Mouse (Mus musculus): Measurements from ENCODE around the gene Nolc1.

Nolc1 gene

DNA sequence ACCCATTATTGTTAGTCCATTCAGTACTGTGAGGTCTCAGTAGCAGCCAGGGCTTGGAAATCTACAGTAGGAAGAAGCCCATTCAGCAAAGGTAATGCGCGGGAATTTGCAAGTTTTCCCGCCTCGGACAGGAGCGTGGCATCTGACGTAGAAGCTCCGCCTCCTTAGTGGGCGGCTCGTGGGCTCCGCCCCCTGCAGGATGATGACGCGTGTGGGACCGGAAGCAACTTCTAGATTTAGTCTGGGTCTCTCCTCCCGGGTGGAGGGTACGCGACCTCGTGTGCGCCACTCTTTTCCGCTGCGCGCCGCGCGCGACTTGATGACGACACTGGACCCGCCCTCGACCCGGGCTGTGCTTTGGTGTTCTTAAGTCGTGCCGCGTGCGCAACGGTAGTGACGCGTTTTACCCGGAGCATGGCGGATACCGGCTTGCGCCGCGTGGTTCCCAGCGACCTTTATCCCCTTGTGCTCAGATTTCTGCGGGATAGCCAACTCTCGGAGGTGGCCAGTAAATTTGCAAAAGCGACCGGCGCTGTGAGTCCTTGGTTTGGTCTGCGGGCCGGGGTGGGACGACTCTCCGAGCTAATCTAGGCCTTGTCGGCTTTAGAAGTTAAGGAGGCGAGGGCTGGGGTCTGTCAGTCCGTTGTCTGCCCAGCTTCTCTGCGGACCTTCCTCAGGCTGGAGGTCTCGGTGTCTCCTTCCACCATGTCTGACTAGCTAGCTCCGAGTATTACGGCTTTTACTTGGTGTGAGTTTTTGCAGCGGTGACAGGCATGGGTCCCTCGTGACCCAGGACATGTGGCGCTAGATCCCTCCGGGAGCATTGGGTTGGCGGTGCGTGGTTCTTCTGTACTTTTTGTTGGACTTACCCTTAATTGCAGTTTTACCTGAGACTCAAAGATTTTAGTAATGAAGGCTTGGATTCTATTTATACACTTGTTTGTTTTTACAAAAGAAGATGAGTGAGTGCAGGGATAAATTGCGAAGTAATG, at the start of gene Nolc1:
Gene Nolc1, plus strand, starts transcription at position 248 of the 992 bp plus-strand sequence.
- peak; percentile 99 for DNase-seq (ENCODE audit: low read depth, low spot score)

DNA sequence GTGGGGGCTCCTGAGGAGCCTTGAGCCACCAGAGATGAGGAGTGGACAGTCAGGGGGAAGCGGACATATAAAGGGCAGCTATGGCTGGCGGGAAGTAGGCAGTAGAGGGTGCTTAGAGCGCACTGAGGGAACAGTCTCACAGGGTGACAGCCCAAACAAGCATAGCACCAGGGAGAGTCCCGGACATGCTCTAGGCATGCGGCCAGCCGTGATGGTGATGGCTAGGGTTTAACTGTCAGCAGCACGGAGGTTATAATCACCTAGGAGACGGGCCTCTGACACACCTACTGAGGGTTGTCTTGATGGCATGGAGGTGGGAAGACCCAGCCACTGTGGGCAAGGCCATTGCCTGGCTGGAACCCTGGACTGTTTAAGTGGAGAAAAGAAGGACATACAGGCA, 49.1 kb upstream of the Nolc1 start:
- DNase-seq (ENCODE audit: low read depth, low spot score): no peak

DNA sequence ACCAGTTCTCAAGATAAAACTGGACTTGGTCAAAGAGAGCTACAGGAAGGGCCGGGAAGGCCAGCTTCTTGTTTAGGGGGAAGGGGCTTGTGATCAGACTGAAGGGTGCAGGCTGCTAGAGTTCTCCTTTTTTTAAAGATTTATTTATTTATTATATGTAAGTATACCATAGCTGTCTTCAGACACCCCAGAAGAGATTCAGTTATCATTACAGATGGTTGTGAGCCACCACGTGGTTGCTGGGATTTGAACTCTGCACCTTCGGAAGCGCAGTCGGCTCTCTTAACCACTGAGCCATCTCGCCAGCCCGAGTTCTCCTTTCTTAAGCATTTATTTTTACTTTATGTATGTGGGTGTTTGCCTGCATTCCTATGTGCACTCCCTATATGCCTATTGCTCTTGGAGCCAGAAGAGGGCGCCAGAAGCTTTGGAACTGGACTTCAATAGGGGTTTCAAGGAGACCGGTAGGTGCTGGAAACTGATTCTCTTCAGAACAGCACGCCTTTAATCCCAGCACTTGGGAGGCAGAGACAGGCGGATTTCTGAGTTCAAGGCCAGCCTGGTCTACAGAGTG, 46.8 kb upstream of the Nolc1 start:
- no peak for DNase-seq (ENCODE audit: low read depth, low spot score)

DNA sequence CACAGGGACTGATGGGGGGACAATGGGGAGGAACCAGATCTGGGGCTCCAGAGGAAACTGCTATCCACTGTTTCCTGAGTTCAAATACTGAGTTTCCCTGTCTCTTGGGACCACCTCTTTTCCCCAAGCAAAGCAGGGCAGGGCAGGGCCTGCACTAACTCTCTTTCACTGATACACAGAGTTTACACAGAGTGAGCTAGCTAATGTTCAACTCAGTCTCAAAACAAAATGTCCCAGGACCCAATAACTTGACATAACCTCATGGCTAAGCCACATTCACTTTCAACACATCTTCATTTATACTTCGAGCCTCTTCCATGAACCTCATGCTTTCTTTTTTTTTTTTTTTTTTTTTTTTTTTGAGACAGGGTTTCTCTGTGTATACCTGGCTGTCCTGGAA, 46.0 kb upstream of the Nolc1 start:
- DNase-seq (ENCODE audit: low read depth, low spot score): no peak

DNA sequence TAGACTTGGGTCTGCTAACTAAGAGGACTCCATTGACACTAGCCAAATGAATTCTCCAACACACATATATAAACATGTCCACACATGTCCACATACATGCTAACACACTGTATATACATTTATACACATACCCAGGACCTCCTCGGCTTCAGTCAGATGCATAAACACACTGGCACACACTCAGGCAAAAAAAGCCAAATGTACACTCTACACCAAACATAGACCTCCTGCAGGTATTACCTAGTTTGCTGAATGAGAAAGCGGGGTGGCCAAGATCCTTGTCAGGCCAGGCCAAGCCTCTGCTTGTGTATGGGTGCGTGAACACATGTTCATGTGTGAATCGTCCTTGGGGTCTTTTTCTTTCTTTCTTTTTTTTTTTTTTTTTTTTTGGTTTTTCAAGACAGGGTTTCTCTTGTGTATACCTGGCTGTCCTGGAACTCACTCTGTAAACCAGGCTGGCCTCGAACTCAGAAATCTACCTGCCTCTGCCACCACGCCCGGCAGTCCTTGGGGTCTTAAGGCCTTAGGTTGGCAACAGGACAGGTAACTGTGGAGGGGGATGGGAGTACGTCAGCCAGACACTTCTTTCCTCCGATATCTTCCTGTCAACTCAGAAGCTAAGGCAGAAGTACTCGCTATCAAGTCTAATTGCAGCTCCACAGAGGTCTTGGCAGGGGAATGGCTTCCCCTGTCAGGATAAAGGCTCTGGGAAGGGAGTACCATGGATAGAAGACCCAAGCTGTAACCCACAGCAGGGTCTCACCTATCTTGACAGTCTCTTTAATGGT, 45.3 kb upstream of the Nolc1 start:
- DNase-seq (ENCODE audit: low read depth, low spot score): no peak

DNA sequence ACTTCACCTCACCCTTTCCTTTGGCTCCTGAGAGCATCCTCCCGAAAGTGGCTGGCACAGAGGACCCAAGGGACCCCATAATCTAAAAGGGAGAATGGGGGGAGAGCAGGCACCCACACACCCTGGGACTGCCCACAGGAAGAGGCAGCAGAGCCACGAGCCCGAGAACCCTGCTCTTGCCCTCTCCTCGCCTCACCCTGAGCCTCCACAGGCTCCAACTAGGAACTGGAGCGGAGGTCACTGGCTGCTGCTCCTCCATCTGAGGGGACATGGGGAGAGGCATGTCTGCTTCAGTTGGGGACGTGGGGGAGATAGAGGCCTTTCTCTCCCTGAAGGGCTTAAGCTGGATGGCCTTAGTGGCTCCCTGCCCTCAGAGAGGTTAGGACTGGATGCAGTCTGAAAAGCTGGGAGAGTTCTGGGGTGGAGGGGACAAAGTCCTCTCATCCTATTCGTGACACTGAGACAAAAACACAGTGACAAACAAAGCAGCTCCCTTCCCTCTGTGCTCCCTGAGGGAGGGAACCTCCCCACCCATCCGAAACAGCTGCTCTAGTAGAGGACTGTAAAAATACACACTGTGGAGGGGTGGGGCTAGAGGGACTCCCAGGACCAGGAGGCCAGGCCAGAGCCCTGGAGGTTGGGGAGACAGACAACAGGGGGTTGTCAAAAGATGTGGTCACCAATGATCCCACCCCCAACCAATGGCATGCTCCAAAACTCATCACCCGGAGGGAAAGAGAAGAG, 43.8 kb upstream of the Nolc1 start:
- no peak for DNase-seq (ENCODE audit: low read depth, low spot score)

DNA sequence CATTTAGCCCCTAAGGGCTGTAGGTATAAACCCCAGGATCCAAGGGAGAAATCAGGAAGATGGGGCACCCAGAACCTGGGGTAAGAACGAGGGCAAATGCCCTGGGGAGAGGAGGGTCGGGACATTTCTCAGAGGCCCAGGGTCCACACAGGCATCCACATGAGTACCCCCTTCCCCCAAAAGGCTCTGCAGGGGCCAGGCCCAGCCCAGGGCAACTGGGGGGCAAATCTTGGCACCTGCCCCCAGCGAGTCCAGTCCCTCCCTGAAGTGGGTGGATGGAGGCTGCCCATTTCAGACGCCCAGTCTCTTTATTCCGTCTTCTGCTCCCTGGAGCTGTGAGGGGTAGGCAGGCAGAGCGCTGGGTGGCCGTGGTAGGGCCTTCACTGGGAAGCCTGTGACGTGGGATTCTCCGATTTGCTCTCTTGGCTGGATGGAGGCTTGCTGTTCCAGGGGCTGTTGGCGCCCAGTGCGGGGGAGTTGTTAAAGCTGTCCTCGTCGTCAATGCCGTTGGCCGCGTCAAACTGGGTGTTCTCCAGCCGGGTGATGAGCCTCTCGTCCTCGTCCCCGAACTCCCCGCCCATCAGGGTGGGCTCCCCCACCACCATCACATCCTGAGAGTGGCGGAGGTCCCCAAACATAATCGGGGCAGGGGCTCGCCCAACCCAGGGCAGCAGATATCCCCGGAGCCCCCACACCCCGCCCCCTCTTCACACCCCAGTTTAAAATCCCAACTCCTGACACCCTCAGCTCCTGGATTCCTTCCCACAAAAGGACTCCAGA, 42.7 kb upstream of the Nolc1 start:
- DNase-seq (ENCODE audit: low read depth, low spot score): no peak

DNA sequence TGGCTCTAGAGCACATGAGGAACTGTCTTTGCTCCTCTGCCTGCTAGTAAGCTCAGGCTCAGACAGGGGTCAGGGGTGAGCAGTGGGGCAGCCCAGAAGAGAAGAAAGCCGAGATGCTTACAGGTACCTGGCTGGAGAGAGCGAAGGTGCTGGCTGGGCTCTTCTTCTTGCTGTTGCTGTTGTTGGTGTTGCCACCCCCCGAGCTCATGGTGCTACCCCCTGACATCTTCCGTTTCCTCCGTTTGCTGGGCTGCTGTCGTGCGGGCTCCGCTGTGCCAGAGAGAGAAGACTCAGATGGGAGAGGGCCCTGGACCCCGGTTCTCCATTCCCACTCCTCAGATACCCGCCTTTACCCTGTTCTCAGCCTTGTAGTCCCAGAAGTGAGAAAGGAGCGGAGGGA, 41.8 kb upstream of the Nolc1 start:
- DNase-seq (ENCODE audit: low read depth, low spot score): no peak

DNA sequence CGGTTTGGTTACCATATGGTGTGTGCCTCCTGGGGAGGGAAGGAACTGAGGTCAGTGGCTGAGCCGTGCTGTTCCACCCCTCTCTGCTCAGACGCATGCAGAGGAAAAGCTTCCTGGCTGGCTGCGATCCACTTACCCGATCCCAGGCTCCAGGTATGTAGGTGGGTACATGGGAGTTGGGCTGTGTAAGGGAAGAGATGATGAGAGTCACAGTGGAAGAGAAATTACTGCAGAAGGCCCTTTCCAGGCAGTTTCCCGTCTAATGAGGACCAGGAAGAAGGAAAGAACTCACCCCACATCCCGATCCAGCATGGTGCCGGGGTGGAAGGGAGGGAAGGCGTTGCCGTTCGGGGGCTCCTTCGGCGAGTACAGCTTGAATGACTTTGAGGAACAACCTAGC, 39.7 kb upstream of the Nolc1 start:
- DNase-seq (ENCODE audit: low read depth, low spot score): no peak

DNA sequence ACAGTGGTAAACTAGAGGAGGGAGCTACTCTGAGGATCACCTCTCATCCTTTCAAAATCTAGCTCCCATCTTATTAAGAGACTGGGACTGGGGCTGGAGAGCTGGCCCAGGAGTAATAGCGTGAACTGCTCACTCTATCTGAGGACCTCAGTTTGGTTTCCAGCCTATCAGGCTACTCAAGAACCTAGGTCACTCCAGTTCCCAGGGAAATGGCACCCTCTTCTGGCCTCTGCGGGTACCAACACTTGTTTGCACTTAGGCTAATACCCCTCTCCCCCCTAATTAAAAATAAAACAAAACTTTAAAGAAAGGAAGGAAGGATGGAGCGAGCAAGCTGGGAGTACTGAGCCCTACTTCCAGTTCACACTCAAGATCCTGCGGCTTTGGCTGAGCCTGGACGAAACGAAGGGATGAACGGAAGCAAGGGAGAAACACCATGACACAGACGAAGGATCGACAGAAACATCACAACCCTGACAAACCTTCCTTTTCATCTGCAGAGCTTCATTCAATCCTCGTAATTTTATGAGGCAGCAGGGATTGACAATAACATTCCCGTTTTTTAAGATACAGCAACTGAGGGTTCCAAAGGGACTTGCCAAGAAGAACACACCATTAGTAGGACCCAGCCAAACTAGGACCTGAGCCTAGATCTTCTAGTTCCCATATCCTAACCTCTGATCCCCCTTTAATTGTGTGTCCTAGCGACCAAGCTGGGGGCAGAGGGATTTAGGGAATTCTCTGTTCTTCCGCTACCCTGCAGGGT, 39.0 kb upstream of the Nolc1 start:
- DNase-seq (ENCODE audit: low read depth, low spot score): no peak

DNA sequence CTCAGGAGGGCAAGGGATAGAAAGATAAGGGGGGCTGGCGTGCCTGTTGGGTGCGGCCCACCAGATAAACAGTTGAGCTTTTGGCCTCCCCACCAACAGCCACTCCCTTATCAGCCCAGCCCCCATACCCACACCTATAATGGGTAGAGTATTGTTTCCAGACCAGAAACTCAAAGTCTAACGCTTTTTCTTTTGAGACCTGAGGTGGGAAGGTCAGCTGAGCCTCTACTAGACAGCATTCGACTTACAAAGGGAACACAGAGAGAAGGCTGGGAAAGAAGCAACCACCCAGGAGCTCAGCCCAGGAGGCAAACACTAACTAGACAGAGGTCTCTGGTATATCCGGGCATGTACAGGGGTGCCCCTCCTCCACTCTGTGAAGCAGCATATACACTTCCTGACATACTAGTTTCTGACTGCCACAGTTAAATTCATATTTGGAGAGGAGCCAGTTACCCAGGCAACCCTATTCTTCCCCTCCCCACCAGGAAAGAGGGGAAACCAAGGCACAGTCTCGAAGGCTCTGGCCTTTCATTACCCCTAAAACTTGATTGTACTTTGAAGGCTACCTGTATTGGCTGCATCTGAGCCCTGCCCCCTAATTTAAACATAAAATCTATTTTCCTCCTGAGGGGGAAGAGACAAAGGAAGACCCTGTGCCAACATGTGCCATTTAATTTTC, 38.3 kb upstream of the Nolc1 start:
- no peak for DNase-seq (ENCODE audit: low read depth, low spot score)

DNA sequence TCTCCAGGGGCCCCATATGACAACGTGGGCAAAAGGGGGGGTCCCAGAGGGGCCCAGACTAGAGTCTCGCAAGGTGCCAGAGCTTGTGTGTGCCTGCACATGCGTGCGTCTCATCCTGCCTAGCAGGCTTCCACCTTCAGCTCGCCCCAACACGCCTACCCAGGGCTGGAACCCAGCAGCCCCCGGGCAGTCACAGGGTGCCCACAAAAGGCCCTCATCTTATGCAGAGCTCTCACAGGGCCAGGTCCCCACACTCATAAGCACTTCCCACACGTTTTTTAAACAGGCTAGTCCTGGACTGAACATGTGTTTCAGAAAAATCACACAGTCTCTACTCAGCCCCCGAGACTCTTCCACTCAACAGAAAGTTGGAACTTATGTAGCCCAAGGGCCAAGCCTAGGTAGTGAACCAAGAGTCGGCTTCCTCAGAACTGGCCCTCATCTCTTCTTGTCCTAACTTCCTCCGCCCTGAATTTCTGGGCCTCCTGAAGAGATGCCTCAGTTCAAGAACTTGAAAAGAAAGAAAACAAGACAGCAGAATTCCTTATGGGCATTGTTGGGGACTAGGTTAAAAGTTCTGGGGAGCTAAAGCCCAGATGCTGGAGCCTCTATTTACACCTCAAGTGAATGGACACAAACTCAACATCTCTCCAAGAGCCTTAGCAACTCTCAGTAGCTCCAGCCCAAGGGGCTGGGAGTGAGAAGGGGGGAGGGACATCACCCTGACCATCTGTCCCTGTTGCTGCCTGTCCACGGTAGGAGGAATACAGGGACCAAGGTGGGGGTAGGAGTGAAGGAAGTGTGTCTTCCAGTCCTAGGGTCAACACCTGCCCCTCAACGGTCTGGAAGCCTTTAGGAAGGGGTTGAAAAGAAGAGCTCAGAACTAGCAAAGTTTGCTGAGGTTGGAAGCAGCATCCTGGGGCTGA, 37.5 kb upstream of the Nolc1 start:
- DNase-seq (ENCODE audit: low read depth, low spot score): no peak

DNA sequence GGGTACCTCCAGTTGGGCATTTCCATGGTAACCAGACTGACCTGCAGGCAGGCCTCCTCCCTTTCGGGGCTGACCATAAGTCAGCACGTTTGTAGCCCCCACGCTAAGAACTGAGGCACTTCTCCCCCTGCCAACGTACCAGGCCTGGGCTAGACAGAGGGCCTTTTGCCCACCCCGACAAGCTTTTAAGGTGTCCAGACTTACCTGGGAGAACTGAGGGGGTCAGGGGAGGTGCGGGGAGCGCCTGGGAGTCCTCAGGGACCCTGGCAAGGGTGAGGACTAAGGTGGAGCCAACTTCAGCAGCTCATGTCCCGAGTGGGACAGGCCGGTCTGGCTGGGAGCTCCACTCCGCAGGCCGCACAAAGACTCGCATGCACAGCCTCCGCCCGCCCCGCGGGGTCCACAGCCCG, 36.8 kb upstream of the Nolc1 start:
- no peak for DNase-seq (ENCODE audit: low read depth, low spot score)

DNA sequence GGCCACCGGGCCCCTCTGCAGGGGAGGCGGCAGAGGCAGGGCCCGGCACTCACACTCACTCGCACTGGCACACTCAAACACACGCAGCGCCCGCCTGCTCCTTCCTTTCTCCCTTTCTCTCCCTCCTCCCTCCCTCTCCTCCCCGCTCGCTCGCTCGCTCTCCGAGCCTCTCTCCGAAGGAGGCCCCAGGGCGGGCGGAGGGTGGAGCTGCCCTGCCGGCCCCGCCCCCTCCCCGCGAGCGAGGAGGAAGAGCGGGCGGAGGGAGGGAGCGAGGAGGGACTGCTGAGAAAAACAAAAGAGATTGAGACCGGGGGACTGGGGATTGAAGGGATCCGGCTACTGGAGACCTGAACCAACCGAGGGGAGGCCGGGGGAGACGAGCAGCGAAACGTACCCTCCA, 36.2 kb upstream of the Nolc1 start:
- peak; percentile 77 for DNase-seq (ENCODE audit: low read depth, low spot score)

DNA sequence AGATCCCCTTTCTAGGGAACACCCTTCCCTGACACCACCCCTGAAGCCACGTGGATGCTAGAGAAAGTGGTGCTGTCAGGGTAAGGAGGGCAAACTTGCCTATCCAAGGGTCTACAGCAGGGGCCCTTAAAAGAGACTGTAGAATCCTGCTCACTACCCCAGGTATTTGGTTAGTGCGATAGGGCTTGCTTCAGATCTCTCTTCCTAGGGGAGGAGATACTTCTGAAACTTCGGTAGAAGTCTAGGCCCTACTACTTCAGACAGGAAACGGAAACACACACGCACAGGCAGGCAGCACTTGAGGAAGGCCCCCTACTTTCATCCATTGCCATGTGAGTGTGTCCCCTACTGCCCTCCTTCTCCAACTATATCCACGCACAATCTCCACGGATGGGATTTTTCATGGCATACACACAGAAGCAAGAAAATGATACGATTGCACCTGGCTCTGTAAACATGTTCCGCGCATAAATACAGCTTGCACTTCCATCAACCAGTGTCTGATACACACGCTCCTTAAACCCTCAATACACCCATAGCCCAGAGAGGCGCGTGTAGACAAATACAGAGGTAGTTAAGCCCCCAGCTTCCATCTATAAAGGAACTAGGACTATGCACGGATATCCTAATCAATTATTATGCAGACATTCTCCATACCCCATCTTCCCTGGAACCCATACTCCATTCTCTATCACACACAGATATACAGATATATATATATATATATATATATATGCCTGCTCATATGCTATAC, 35.3 kb upstream of the Nolc1 start:
- DNase-seq (ENCODE audit: low read depth, low spot score): no peak

DNA sequence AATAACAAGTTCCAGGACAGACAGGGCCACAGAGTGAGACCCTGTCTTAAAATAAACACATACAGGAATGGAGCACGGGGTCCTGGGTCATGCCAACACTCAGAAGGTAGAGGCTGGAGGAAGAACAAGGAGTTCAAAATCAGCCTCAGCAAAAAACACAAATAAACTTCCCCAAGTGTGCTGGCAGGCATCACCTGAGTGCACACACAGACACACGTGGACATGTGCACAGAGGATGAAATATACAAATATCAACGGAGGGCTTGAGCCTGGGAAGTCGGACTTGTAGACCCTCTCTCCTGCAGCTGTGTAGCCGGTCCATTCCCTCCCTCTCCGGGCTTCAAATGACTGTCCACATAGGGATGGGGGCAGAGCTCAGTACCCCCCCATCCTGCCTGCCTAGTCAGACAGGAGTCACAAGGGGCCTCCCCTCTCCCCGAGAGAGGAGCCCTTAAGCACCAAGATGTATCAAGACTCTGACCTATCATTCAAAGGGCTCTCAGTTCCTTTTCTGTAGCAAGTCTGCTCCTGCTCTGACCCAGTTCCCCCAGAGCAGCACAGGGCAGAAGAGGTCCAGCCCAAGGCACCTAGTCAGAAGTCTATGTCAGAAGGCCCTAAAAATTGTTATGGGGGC, 34.2 kb upstream of the Nolc1 start:
- no peak for DNase-seq (ENCODE audit: low read depth, low spot score)

DNA sequence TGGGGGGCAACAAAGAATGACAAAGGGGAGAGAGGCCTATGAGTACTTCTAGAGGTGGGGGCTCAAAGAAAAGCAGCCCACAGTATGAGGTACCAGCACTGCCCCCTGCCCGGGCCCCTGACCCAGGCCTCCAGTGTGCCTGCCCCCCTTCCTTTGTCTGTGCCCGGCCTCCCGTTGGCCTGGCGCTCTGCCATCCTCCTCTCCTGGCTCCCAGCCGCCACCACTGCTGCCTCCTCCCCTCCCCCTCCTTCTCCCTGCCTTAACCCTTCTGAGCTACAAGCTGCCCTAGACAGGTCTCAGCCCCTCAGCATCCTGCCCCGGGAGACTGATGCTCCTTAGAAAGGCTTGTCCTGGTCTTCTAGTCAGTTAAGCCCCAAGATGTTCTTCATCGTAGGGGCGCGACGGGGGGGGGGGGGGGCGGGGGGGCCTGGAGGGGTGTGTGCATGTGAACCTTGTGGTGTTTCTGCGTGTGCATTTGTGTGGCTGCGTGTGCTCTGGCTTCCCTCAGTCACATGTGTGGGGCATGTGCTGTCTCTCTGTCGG, 33.7 kb upstream of the Nolc1 start:
- DNase-seq (ENCODE audit: low read depth, low spot score): no peak
